ENCODE assay signal across 8 mouse cellular contexts in the genomic region with DNA sequence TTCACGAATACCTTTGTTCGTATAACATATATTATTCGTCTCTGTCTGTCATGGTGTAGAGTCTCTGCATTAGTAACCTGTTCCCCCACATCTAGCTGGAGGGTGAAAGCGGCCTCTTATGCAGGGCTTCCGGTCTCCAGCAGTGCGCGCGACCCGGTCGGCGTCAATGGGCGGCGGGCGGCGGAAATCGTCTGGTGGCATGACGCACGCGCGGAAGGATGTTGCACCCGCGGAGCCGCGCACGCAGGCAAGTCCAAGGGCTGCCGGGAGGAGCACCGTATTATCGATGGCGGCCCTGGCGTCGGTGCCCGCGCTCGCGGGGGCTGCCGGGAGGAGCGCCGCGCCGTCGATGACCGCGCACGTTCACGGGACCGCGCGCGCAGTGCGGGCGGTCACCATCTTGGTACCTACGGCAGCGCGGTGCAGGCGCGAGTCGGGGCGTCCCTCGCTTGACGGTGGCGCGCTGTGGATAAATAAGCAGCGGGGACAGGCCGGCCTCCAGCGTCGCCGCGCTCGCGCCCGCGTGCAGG. TPM values are rescaled to one million over a fixed set of nuclear protein-coding genes. Genes with fewer than 3 reads are reported as not detected.
DNase-seq lines count a peak whose midpoint lies in the region; ATAC-seq and TF ChIP-seq lines count a peak whose summit lies in the region.

Gene Ube3c (plus strand): TSS at position 395 of the 530 bp plus-strand sequence.

- H3K4me1 ChIP-seq in forebrain, embryonic 10.5 days: peaks cover 14% of the 10 kb centered on the region
- peaks cover 20% of the 10 kb centered on the region for H3K4me1 ChIP-seq in heart, embryonic 15.5 days (replicated peaks)
- peaks cover 7 to 9% of the 10 kb centered on the region in 2 experiments for H3K4me1 ChIP-seq in liver, embryonic 14.5 days (replicated peaks; ENCODE audit: control insufficient read depth in 2 of 2, insufficient read depth in 2 of 2, low read length in 1 of 2)
- H3K4me1 ChIP-seq in neural tube, embryonic 11.5 days (ENCODE audit: control insufficient read depth, insufficient read depth, low read length): peaks cover 4% of the 10 kb centered on the region; the same call in 1 of the 2 replicates
- H3K4me1 ChIP-seq in stomach, postnatal 0 days (replicated peaks; ENCODE audit: control insufficient read depth, insufficient read depth): peaks cover 7% of the 10 kb centered on the region

- peak within 1 kb of the TSS; percentile 92 for H3K4me2 ChIP-seq in heart, embryonic 15.5 days
- H3K4me2 ChIP-seq in liver, embryonic 14.5 days (ENCODE audit: low read depth): peak within 1 kb of the TSS; percentile 78
- peak within 1 kb of the TSS; percentile 92 for H3K4me2 ChIP-seq in neural tube, embryonic 11.5 days (ENCODE audit: low read depth)
- peak within 1 kb of the TSS; percentile 74 for H3K4me2 ChIP-seq in stomach, postnatal 0 days (replicated peaks; ENCODE audit: low read depth)

- WGBS in forebrain, embryonic 10.5 days: under 1% methylated on average over 72 of the region's 72 CpGs
- under 1% methylated on average over 72 of the region's 72 CpGs for WGBS in heart, embryonic 15.5 days
- under 1% methylated on average over 72 of the region's 72 CpGs for WGBS in liver, embryonic 14.5 days (ENCODE audit: insufficient replicate concordance)
- under 1% methylated on average over 52 of the region's 72 CpGs for WGBS in neural tube, embryonic 11.5 days
- WGBS in stomach, postnatal 0 days: under 1% methylated on average over 48 of the region's 72 CpGs

- no peaks in the 10 kb centered on the region for H3K9me3 ChIP-seq in forebrain, embryonic 10.5 days
- H3K9me3 ChIP-seq in heart, embryonic 15.5 days (replicated peaks): no peaks in the 10 kb centered on the region
- no peaks in the 10 kb centered on the region for H3K9me3 ChIP-seq in liver, embryonic 14.5 days (ENCODE audit: control insufficient read depth, low read length)
- no peaks in the 10 kb centered on the region for H3K9me3 ChIP-seq in neural tube, embryonic 11.5 days (ENCODE audit: control insufficient read depth, low read length)
- H3K9me3 ChIP-seq in stomach, postnatal 0 days (ENCODE audit: control insufficient read depth, low read length): no peaks in the 10 kb centered on the region

- peak; percentile 97 for DNase-seq in CD8-positive naive resting alpha-beta T cell, adult 2 months (ENCODE audit: low read depth in 2 of 2, low spot score in 2 of 2)
- peak; percentile 88 for DNase-seq in c-Kit-positive CD71-negative TER-119-negative erythroid progenitor cells, embryonic 14.5 days (ENCODE audit: low read depth)
- peak; percentile 98 for DNase-seq in forebrain, embryonic 10.5 days (ENCODE audit: extremely low spot score, low spot score)
- peak; percentile 98 to 99 for DNase-seq in kidney, postnatal 25 days
- peak; percentile 93 to 94 (median 94) for DNase-seq in liver, embryonic 14.5 days (ENCODE audit: low read depth in 3 of 3, low spot score in 3 of 3)
- peak; percentile 99 for DNase-seq in neural tube, embryonic 11.5 days (ENCODE audit: low spot score)
- DNase-seq in stomach, postnatal 0 days (ENCODE audit: low spot score): peak; percentile 99

- H3K27ac ChIP-seq in forebrain, embryonic 10.5 days: peak within 1 kb of the TSS; percentile 92
- peak within 1 kb of the TSS; percentile 96 for H3K27ac ChIP-seq in heart, embryonic 15.5 days
- peak within 1 kb of the TSS; percentile 84 for H3K27ac ChIP-seq in liver, embryonic 14.5 days
- peak within 1 kb of the TSS; percentile 90 for H3K27ac ChIP-seq in neural tube, embryonic 11.5 days (ENCODE audit: low read depth, low read length)
- peak within 1 kb of the TSS; percentile 96 for H3K27ac ChIP-seq in stomach, postnatal 0 days (replicated peaks)

- H3K4me3 ChIP-seq in forebrain, embryonic 10.5 days: peak within 1 kb of the TSS; percentile 68
- H3K4me3 ChIP-seq in heart, embryonic 15.5 days: peak within 1 kb of the TSS; percentile 85
- H3K4me3 ChIP-seq in liver, embryonic 14.5 days (ENCODE audit: insufficient read depth in 1 of 2, low read depth in 2 of 2, low read length in 2 of 2): peak within 1 kb of the TSS; percentile 82 to 84
- H3K4me3 ChIP-seq in neural tube, embryonic 11.5 days (ENCODE audit: low read depth, low read length): peak within 1 kb of the TSS; percentile 75
- peak within 1 kb of the TSS; percentile 70 for H3K4me3 ChIP-seq in stomach, postnatal 0 days (ENCODE audit: low read depth, low read length)

- peak; percentile 97 for ATAC-seq in heart, embryonic 15.5 days (replicated peaks; ENCODE audit: insufficient number of reproducible peaks, insufficient read depth, low FRiP score, low read depth)
- ATAC-seq in liver, embryonic 14.5 days (ENCODE audit: insufficient read depth): peak; percentile 94
- peak; percentile 95 for ATAC-seq in neural tube, embryonic 11.5 days (ENCODE audit: insufficient read depth, low FRiP score, low TSS enrichment)
- ATAC-seq in stomach, postnatal 0 days (ENCODE audit: low FRiP score, low TSS enrichment): peak; percentile 98

- peak within 1 kb of the TSS; percentile 75 for H3K9ac ChIP-seq in heart, embryonic 15.5 days
- H3K9ac ChIP-seq in liver, embryonic 14.5 days (replicated peaks): peak within 1 kb of the TSS; percentile 72
- H3K9ac ChIP-seq in neural tube, embryonic 11.5 days (ENCODE audit: low read length): peak within 1 kb of the TSS; percentile 75
- peak within 1 kb of the TSS; percentile 74 for H3K9ac ChIP-seq in stomach, postnatal 0 days (ENCODE audit: low read length)

- no peak for TF ChIP-seq CTCF in liver, embryonic 14.5 days (IDR thresholded peaks at IDR 0.05; ENCODE audit: low read depth)
- peak; percentile 21; the same call in 1 of the 2 replicates for TF ChIP-seq CTCF in stomach, postnatal 0 days (IDR thresholded peaks at IDR 0.05; ENCODE audit: low read depth)

- H3K36me3 ChIP-seq in forebrain, embryonic 10.5 days (replicated peaks): peaks cover 26% of the 10 kb centered on the region
- H3K36me3 ChIP-seq in heart, embryonic 15.5 days: 0 out of 2 replicates have a peak, but pooled peaks cover 8% of the 10 kb centered on the region
- H3K36me3 ChIP-seq in liver, embryonic 14.5 days (replicated peaks; ENCODE audit: control insufficient read depth, insufficient read depth, low read depth): no peaks in the 10 kb centered on the region; the same call in none of the 2 replicates
- peaks cover 2% of the 10 kb centered on the region; the same call in 1 of the 2 replicates for H3K36me3 ChIP-seq in neural tube, embryonic 11.5 days (ENCODE audit: control insufficient read depth, insufficient read depth, low read length)
- H3K36me3 ChIP-seq in stomach, postnatal 0 days (ENCODE audit: control insufficient read depth, insufficient read depth, low read length): no peaks in the 10 kb centered on the region

- H3K27me3 ChIP-seq in forebrain, embryonic 10.5 days (ENCODE audit: poor library complexity, severe bottlenecking): no peaks in the 10 kb centered on the region
- H3K27me3 ChIP-seq in heart, embryonic 15.5 days: no peaks in the 10 kb centered on the region
- H3K27me3 ChIP-seq in liver, embryonic 14.5 days (ENCODE audit: control insufficient read depth, insufficient read depth, low read length): no peaks in the 10 kb centered on the region
- no peaks in the 10 kb centered on the region for H3K27me3 ChIP-seq in neural tube, embryonic 11.5 days (ENCODE audit: control insufficient read depth, insufficient read depth, low read length)
- H3K27me3 ChIP-seq in stomach, postnatal 0 days (ENCODE audit: control insufficient read depth, insufficient read depth, low read length): no peaks in the 10 kb centered on the region

- no peak for TF ChIP-seq EP300 in liver, embryonic 14.5 days (IDR thresholded peaks at IDR 0.05; ENCODE audit: low read depth)
- TF ChIP-seq EP300 in stomach, postnatal 0 days (optimal IDR thresholded peaks at IDR 0.05): no peak

RNA-seq across cellular contexts. Expression of gene Ube3c, which starts in this region (rescaled TPM):
- polyA plus RNA-seq in forebrain, embryonic 10.5 days (2016; fragmentation: Nextera tagmentation; extraction: Ambion mirVana): 17.4 and 20.0 TPM in 2 replicates
- polyA plus RNA-seq in heart, embryonic 15.5 days (2015; fragmentation: Nextera tagmentation; extraction: Ambion mirVana): 19.6 and 22.2 TPM in 2 replicates
- polyA plus RNA-seq in liver, embryonic 14.5 days (2012; rRNA removed): 6.5 and 7.8 TPM in 2 replicates
- polyA plus RNA-seq in liver, embryonic 14.5 days (2014; fragmentation: Nextera tagmentation; extraction: Ambion mirVana): 14.3 and 17.7 TPM in 2 replicates
- 38.4 and 42.9 TPM in 2 replicates for polyA plus RNA-seq in neural tube, embryonic 11.5 days (2014; fragmentation: Nextera tagmentation; extraction: Ambion mirVana)
- polyA plus RNA-seq in stomach, postnatal 0 days (2015; fragmentation: Nextera tagmentation; extraction: Ambion mirVana): 13.1 and 13.2 TPM in 2 replicates

Comparison
In these comparisons a context has a peak if more than half of its experiments do, and no peak if none do; other contexts are left out.
1. Peak in every context shown above with its lines: DNase-seq, ATAC-seq, H3K4me3 ChIP-seq and H3K27ac ChIP-seq.